Mouse (Mus musculus) kidney, adult 2 months (tissue): ENCODE results near the gene Taldo1.

ENCODE experiments used
- CTCF ChIP-seq: fragments of 200-500 bp; conservative IDR thresholded peaks from 2 replicates; pipeline ENCODE4 v1.5.1; 2011; ENCODE audit warnings: low read depth, mild to moderate bottlenecking, control low read depth, low read length, moderate library complexity, mixed read lengths; ENCODE audit not compliant: insufficient read depth, insufficient read length
- POLR2A ChIP-seq: fragments of 200-500 bp; IDR thresholded peaks from one replicate; pipeline ENCODE4 v1.6.1; 2011; ENCODE audit warnings: low read depth, low read length, control low read depth

DNA sequence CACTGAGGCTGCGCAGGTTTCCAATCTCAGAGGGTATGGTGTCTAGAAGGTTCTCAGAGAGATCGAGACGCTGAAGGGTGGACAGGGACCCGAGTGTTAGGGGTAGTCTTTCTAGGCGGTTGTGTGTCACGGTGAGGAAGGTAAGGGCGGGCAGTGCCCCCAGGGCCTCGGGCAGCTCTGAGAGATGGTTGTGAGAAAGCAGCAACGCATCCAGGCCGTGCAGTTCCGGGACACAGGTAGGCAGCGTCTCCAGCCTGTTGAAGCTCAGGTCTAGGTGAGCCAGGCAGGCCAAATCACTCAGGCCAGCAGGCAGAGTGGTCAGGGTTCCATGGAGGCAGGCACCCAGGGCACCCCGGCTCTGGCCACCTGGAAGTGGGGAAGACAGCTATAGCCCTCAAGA lies 50.2 kb downstream of the Taldo1 start:
- no peak for TF ChIP-seq CTCF
- no peak for TF ChIP-seq POLR2A
